Mouse (Mus musculus) testis, adult 2 months (tissue): ENCODE results near the gene Fuca1.

Source experiments
- CTCF ChIP-seq: fragments of 200-500 bp; IDR thresholded peaks from 2 replicates; pipeline ENCODE4 v1.5.1; 2012; ENCODE audit warnings: low read depth, mild to moderate bottlenecking, inconsistent platforms, low read length, moderate library complexity; ENCODE audit not compliant: control insufficient read depth, insufficient read depth, insufficient replicate concordance
- POLR2A ChIP-seq: fragments of 200-500 bp; IDR thresholded peaks from 2 replicates; pipeline ENCODE4 v1.6.1; 2012; ENCODE audit warnings: low read depth, mild to moderate bottlenecking, inconsistent platforms, low read length, moderate library complexity; ENCODE audit not compliant: control insufficient read depth

GRCm38 (mm10) chr4:135926195-135926808 lies 5.8 kb downstream of the Fuca1 start:
- no peak for TF ChIP-seq CTCF
- TF ChIP-seq POLR2A = no peak
